Mouse (Mus musculus): ENCODE measurements at regions not wholly inside any gene's neighbourhood (a gene's known extent, or its start where the extent isn't known, plus 50 kb on each side); places are given as distances from the start of the nearest gene placed in this dataset.

GRCm38 (mm10) chr1:185070062-185070852, 70.9 kb upstream of the Mark1 start:
- TF ChIP-seq CHD2 (IDR thresholded peaks at IDR 0.05; ENCODE audit: low read depth, low read length), result no peak
- TF ChIP-seq HCFC1 (IDR thresholded peaks at IDR 0.05; ENCODE audit: borderline replicate concordance, insufficient read depth, low read length), result no peak
- TF ChIP-seq ZNF384 (IDR thresholded peaks at IDR 0.05; ENCODE audit: low read depth, low read length), result no peak
- no peak for TF ChIP-seq MAFK (IDR thresholded peaks at IDR 0.05; ENCODE audit: insufficient read depth, low read depth, low read length)
- TF ChIP-seq ZC3H11A (IDR thresholded peaks at IDR 0.05; ENCODE audit: borderline replicate concordance, low read depth, low read length), result no peak
